Mouse (Mus musculus) myocyte (in vitro differentiated cells): ENCODE results near the gene Slc44a5.

ENCODE experiments used
- E2F4 ChIP-seq: IDR thresholded peaks from one replicate; pipeline ENCODE4 v1.6.1; 2011; ENCODE audit warnings: mild to moderate bottlenecking, control low read depth, moderate library complexity; ENCODE audit not compliant: insufficient read depth
- POLR2A ChIP-seq: IDR thresholded peaks from one replicate; pipeline ENCODE4 v1.6.1; 2011; ENCODE audit warnings: low read depth, mild to moderate bottlenecking, control low read depth, moderate library complexity; ENCODE audit not compliant: insufficient read length

DNA sequence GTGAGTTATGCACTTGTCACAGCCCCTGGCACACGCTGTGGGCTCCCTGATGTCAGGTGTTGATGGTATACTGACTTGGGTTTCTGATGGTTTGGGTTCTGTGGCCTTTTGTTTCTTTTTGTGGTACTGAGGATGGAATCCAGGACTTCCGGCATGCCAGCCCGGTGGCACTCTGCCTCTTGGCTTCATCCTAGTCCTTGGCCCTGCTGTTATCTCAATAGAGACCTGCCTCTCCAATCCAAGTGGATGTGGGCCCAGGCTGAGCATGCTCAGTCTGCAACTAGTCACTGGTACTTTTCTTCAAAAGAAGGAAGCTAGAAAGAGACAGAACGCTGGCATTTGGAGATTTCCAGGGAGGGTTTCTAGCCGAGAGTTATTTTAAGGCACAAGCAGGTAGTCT, 318.9 kb downstream of the Slc44a5 start:
- TF ChIP-seq POLR2A (no peak), E2F4 (no peak)
